In genomic region chr17:47614018-47614417, GRCm38 (mm10) we compare ENCODE assay signal across 10 mouse cellular contexts. TPM values are rescaled to one million over a fixed set of nuclear protein-coding genes. Genes with fewer than 3 reads are reported as not detected.
DNase-seq lines count a peak whose midpoint lies in the region; TF ChIP-seq lines count a peak whose summit lies in the region.
"Had no signal": no experiment of that assay in that cellular context is flagged by ENCODE, and none has a peak within 500 bp of the region (broad histone marks: within the 10 kb centered on the region; RNA-seq: fewer than 3 reads in every experiment).

No protein-coding gene starts in this region.

- H3K27ac ChIP-seq in gastrocnemius, adult 2 months = no peak overlapping the region
- H3K27ac ChIP-seq in testis, adult 2 months (ENCODE audit: control insufficient read depth, insufficient read depth, low read depth, low read length) = no peak overlapping the region
- H3K27ac ChIP-seq: limb, embryonic 13.5 days; neural tube, embryonic 13.5 days had no signal

- no peak for TF ChIP-seq POLR2A in testis, adult 2 months (IDR thresholded peaks at IDR 0.05; ENCODE audit: control insufficient read depth, low read depth, low read length)

- peaks cover 3% of the 10 kb centered on the region for H3K36me3 ChIP-seq in testis, adult 2 months (ENCODE audit: control insufficient read depth, insufficient read depth, low read length)

- H3K4me3 ChIP-seq in gastrocnemius, adult 2 months = no peak overlapping the region
- no peak overlapping the region for H3K4me3 ChIP-seq in testis, adult 2 months (ENCODE audit: control insufficient read depth, low read depth, low read length)
- H3K4me3 ChIP-seq: limb, embryonic 13.5 days; neural tube, embryonic 13.5 days had no signal

- H3K4me1 ChIP-seq in testis, adult 2 months (ENCODE audit: control insufficient read depth, insufficient read depth, low read length) = peaks cover 5% of the 10 kb centered on the region

- intact Hi-C loops in gastrocnemius, adult 2 months (cut with DNase I) = loop anchor here (2.0 to 5.0 kb wide), 2 partner anchors 63 to 102 kb away; no protein-coding TSS in a partner anchor
- intact Hi-C loops in left cerebral cortex, postnatal 10 days (cut with DNase I) = no loop called here

- DNase-seq in gastrocnemius, adult 2 months = peak; percentile 63
- DNase-seq in gastrocnemius, postnatal 4 days (ENCODE audit: low spot score in 2 of 2) = no peak
- no peak for DNase-seq in testis, postnatal 14 days (ENCODE audit: low spot score)
- peak; percentile 58 to 61 for DNase-seq in kidney, postnatal 4 days
- peak; percentile 54 to 55 for DNase-seq in thymus, postnatal 36 days
- no peak for DNase-seq in c-Kit-positive CD71-positive TER-119-positive erythroid progenitor cells, embryonic 14.5 days (ENCODE audit: low spot score)
- DNase-seq in left cerebral cortex, postnatal 10 days (ENCODE audit: extremely low spot score in 1 of 2, low spot score in 2 of 2) = no peak

- peak; percentile 90 for TF ChIP-seq CTCF in gastrocnemius, adult 2 months (IDR thresholded peaks at IDR 0.05)
- peak; percentile 54; the same call in 1 of the 2 replicates for TF ChIP-seq CTCF in testis, adult 2 months (IDR thresholded peaks at IDR 0.05; ENCODE audit: control insufficient read depth, insufficient read depth, insufficient replicate concordance, low read depth, low read length)

- H3K27me3 ChIP-seq in testis, adult 2 months (ENCODE audit: control insufficient read depth, insufficient read depth, low read length) = no peaks in the 10 kb centered on the region
- H3K27me3 ChIP-seq: limb, embryonic 13.5 days; neural tube, embryonic 13.5 days had no signal

RNA-seq across cellular contexts. Expression of gene Gm20517, which starts 2.6 kb away (rescaled TPM):
- 1 to 10 TPM in 1 of 2 experiments, under 1 TPM in 1; 0.82 to 2.4 TPM for total RNA-seq in gastrocnemius, adult 2 months (2021)
- total RNA-seq in gastrocnemius, postnatal 4 days (2021) = 1 to 10 TPM; 2.6 to 4.0 TPM
- 20.6 and 25.0 TPM in 2 replicates for polyA plus RNA-seq in testis, adult 2 months (2012; rRNA removed)
- total RNA-seq in left cerebral cortex, postnatal 10 days (2021) = 1 to 10 TPM; 6.2 to 6.4 TPM

RNA-seq across cellular contexts. Expression of gene Med20, which starts 2.6 kb away (rescaled TPM):
- total RNA-seq in gastrocnemius, adult 2 months (2021) = 10 to 100 TPM; 17.9 to 18.3 TPM
- 10 to 100 TPM; 21.7 to 26.1 TPM for total RNA-seq in gastrocnemius, postnatal 4 days (2021)
- polyA plus RNA-seq in testis, adult 2 months (2012; rRNA removed) = 13.4 and 17.0 TPM in 2 replicates
- total RNA-seq in left cerebral cortex, postnatal 10 days (2021) = 10 to 100 TPM; 21.4 to 23.5 TPM

RNA-seq across cellular contexts. Expression of gene Bysl, which starts 2.7 kb away (rescaled TPM):
- total RNA-seq in gastrocnemius, adult 2 months (2021) = 10 to 100 TPM; 14.2 to 16.0 TPM
- 10 to 100 TPM; 15.3 to 15.7 TPM for total RNA-seq in gastrocnemius, postnatal 4 days (2021)
- polyA plus RNA-seq in testis, adult 2 months (2012; rRNA removed) = 16.3 and 17.6 TPM in 2 replicates
- 10 to 100 TPM; 25.2 to 25.3 TPM for total RNA-seq in left cerebral cortex, postnatal 10 days (2021)

RNA-seq across cellular contexts. Expression of gene Usp49, which starts 16.5 kb away (rescaled TPM):
- 1 to 10 TPM; 3.1 to 4.5 TPM for total RNA-seq in gastrocnemius, adult 2 months (2021)
- 1 to 10 TPM; 8.1 to 9.5 TPM for total RNA-seq in gastrocnemius, postnatal 4 days (2021)
- 67.0 and 80.5 TPM in 2 replicates for polyA plus RNA-seq in testis, adult 2 months (2012; rRNA removed)
- total RNA-seq in left cerebral cortex, postnatal 10 days (2021) = 10 to 100 TPM; 14.8 to 15.1 TPM

Comparison
In these comparisons a context has a peak if more than half of its experiments do, and no peak if none do; other contexts are left out.
1. DNase-seq: peak in gastrocnemius, adult 2 months (single experiment), kidney, postnatal 4 days (2 of 2) and thymus, postnatal 36 days (2 of 2); none in gastrocnemius, postnatal 4 days (0 of 2), testis, postnatal 14 days (single experiment), c-Kit-positive CD71-positive TER-119-positive erythroid progenitor cells, embryonic 14.5 days (single experiment) and left cerebral cortex, postnatal 10 days (0 of 2).